Mouse (Mus musculus) ES-Bruce4 (cell line): Measurements from ENCODE around the gene Cacna1d. TPM values are rescaled to one million over a fixed set of nuclear protein-coding genes. Genes with fewer than 3 reads are reported as not detected.

Experiments
- H3K27ac ChIP-seq: 2 replicates; pipeline ENCODE4 v1.5.1; 2012; ENCODE audit warnings: low read length, inconsistent platforms; ENCODE audit not compliant: insufficient read depth
- H3K27me3 ChIP-seq: 2 replicates; pipeline ENCODE4 v1.6.1; 2012; ENCODE audit warnings: mild to moderate bottlenecking, low read length, inconsistent platforms; ENCODE audit not compliant: control insufficient read depth, poor library complexity, insufficient read depth, severe bottlenecking
- H3K36me3 ChIP-seq: 2 replicates; pipeline ENCODE4 v1.6.1; 2012; ENCODE audit warnings: inconsistent platforms, mild to moderate bottlenecking, low read length, moderate library complexity; ENCODE audit not compliant: control insufficient read depth, poor library complexity, insufficient read depth, severe bottlenecking
- H3K4me1 ChIP-seq: one replicate; pipeline ENCODE4 v1.8.1; 2011; ENCODE audit warnings: low read length; ENCODE audit not compliant: control insufficient read depth, insufficient read depth
- H3K4me3 ChIP-seq: 2 replicates; pipeline ENCODE4 v1.5.1; 2011; ENCODE audit warnings: low read depth, mild to moderate bottlenecking, low read length
- H3K9ac ChIP-seq: 2 replicates; pipeline ENCODE4 v1.6.1; 2012; ENCODE audit warnings: low read depth, mild to moderate bottlenecking, inconsistent platforms; ENCODE audit not compliant: poor library complexity, severe bottlenecking
- H3K9me3 ChIP-seq: replicated peaks from 2 replicates; pipeline ENCODE4 v1.6.1; 2012; ENCODE audit warnings: mild to moderate bottlenecking, low read length, inconsistent platforms; ENCODE audit not compliant: control insufficient read depth, poor library complexity, insufficient read depth, severe bottlenecking
- CTCF ChIP-seq: IDR thresholded peaks from one replicate; pipeline ENCODE4 v1.8.1; 2011; ENCODE audit warnings: low read depth, low read length
- EP300 ChIP-seq: IDR thresholded peaks from 2 replicates; pipeline ENCODE4 v1.6.1; 2011; ENCODE audit warnings: low read depth, low read length; ENCODE audit not compliant: insufficient read depth
- POLR2A ChIP-seq: IDR thresholded peaks from one replicate; pipeline ENCODE4 v1.8.1; 2011; ENCODE audit warnings: low read length; ENCODE audit not compliant: insufficient read depth
- polyA plus RNA-seq: library from polyadenylated mRNA; stranded (reverse); fragments of >200 nt; gene quantifications from 2 replicates; pipeline ENCODE4 v1.2.4, GENCODE M21; 2011; ENCODE audit warnings: low read depth; ENCODE audit not compliant: missing spikeins, insufficient read depth, insufficient read length

The Cacna1d gene
- polyA plus RNA-seq, 1 experiment, result 0.24 TPM

GRCm38 (mm10) chr14:30046976-30047375, 444.3 kb downstream of the Cacna1d start:
- Histone ChIP-seq H3K9ac (no peak overlapping the region), H3K9me3 (no peaks in the 10 kb centered on the region), H3K36me3 (no peaks in the 10 kb centered on the region), H3K27me3 (no peaks in the 10 kb centered on the region), H3K27ac (no peak overlapping the region), H3K4me1 (no peaks in the 10 kb centered on the region), H3K4me3 (no peak overlapping the region)
- no peak for TF ChIP-seq CTCF
- no peak for TF ChIP-seq EP300
- no peak for TF ChIP-seq POLR2A

DNA sequence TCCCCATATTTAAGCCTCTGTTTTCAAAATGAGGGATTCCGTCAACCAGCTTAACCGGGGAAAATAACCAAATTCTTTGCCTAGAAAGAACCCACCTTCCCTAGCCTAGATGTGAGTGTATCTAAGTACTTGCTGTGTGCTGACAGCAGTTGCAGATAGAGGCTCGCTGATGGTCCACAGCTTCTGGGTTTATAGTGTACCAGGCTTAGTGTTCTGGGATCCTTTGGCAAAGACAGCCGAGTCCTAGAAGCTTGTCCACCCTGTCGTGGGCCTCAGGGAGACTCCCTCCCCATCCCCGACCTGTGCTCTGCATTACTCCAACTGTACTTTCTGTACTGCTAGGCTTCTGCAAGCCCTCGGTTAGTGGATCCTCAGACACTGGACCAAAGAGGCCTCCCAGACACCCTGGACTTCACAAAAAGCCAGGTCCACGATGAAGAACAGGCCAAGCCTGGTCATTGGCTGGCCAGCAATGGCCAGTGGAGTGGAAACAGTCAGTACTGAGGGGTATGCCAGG, 445.5 kb downstream of the Cacna1d start:
- TF ChIP-seq POLR2A (no peak), CTCF (no peak), EP300 (no peak)
- H3K4me1 ChIP-seq, result no peaks in the 10 kb centered on the region
- H3K9ac ChIP-seq, result no peak overlapping the region
- H3K36me3 ChIP-seq, result no peaks in the 10 kb centered on the region
- H3K27ac ChIP-seq, result no peak overlapping the region
- H3K4me3 ChIP-seq, result no peak overlapping the region
- H3K27me3 ChIP-seq, result no peaks in the 10 kb centered on the region
- no peaks in the 10 kb centered on the region for H3K9me3 ChIP-seq

- no peak for TF ChIP-seq CTCF
- no peak for TF ChIP-seq POLR2A
- no peak for TF ChIP-seq EP300
Measured at GRCm38 (mm10) chr14:30045239-30045638, 446.0 kb downstream of the Cacna1d start.

DNA sequence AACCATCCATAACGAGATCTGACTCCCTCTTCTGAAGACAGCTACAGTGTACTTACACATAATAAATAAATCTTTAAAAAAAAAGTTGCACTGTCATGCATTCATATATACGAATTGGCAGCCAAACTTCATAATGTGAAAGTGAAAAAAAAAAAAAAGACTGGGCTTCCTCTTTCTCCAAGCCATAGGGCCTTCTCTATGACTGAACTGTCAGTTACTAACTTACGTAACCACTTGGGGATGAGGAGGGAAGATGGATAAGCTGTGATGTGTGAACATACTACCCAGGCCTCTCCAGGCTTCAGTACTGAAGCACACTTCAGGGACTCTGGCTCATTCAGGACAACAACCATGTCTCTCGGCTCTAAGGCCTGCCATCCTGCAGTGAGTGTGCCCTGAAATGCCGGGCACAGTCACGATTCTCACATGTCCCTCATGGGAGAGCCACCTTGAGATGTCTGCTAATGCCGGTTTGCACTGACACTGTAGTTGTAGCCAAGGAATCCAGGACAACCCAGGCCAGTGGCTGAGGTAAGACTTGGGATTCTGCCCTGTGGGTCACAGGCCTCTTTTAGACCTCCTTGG, 447.8 kb downstream of the Cacna1d start:
- Histone ChIP-seq H3K27me3 (no peaks in the 10 kb centered on the region), H3K4me3 (no peak overlapping the region), H3K27ac (no peak overlapping the region), H3K36me3 (no peaks in the 10 kb centered on the region), H3K4me1 (no peaks in the 10 kb centered on the region), H3K9ac (no peak overlapping the region), H3K9me3 (no peaks in the 10 kb centered on the region)
- TF ChIP-seq EP300 (no peak), CTCF (no peak), POLR2A (no peak)

More at GRCm38 (mm10) chr14:30045239-30045638, 446.0 kb downstream of the Cacna1d start:
- no peak overlapping the region for H3K9ac ChIP-seq
- no peak overlapping the region for H3K27ac ChIP-seq
- no peaks in the 10 kb centered on the region for H3K9me3 ChIP-seq
- H3K27me3 ChIP-seq, result no peaks in the 10 kb centered on the region
- no peaks in the 10 kb centered on the region for H3K36me3 ChIP-seq
- H3K4me3 ChIP-seq, result no peak overlapping the region
- H3K4me1 ChIP-seq, result no peaks in the 10 kb centered on the region

GRCm38 (mm10) chr14:30041836-30042235, 449.4 kb downstream of the Cacna1d start:
- H3K27me3 ChIP-seq, result no peaks in the 10 kb centered on the region
- no peak for TF ChIP-seq EP300
- no peak for TF ChIP-seq POLR2A
- no peak for TF ChIP-seq CTCF

DNA sequence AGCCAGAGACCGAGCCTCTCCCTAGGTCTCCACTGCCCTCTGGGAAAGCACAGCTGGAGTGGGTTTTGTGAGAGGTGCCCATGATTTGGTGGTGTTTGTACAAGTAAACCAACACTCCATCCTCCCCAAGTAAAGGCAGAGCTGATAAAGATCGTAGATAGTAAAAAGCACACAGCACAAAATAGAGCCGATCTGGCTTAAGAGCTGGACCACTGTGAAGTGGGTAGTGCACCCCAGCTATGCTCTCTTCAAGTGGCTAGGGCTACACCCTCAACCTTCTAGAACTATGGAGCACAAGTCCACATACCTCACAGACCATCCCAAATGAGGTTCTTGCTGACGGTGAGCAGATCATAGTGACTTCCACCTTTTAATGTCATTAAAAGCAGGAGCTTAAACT, 451.8 kb downstream of the Cacna1d start:
- TF ChIP-seq POLR2A, result no peak
- no peak for TF ChIP-seq CTCF
- no peak for TF ChIP-seq EP300
- no peaks in the 10 kb centered on the region for H3K36me3 ChIP-seq
- H3K27me3 ChIP-seq, result no peaks in the 10 kb centered on the region
- H3K4me3 ChIP-seq, result no peak overlapping the region
- H3K9me3 ChIP-seq, result no peaks in the 10 kb centered on the region
- H3K9ac ChIP-seq, result no peak overlapping the region
- no peak overlapping the region for H3K27ac ChIP-seq
- no peaks in the 10 kb centered on the region for H3K4me1 ChIP-seq

More at GRCm38 (mm10) chr14:30041836-30042235, 449.4 kb downstream of the Cacna1d start:
- Histone ChIP-seq H3K27ac (no peak overlapping the region), H3K9ac (no peak overlapping the region), H3K4me1 (no peaks in the 10 kb centered on the region), H3K4me3 (no peak overlapping the region), H3K9me3 (no peaks in the 10 kb centered on the region), H3K36me3 (no peaks in the 10 kb centered on the region)
